Mouse (Mus musculus): ENCODE measurements around the gene Phldb2.

DNA sequence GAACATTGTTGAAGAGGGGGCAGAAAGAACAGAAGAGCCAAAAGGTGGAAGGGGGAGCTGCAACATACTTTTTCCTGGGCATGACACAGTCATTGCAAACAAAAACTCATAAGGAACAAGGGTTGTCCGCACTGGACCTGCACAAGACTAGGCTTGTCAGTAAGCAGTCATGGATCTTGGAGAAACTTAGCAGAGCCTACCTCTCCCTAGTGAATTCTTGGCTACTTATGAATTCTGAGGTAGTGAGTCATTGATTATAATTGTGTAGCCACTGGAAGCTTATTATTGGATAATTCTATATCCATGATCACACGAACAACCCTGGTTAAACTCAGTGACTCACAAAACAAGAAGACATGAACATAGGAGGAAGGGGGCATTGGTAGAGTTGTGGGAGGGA, 7.1 kb downstream of the Phldb2 start:
- TF ChIP-seq SIN3A (IDR thresholded peaks at IDR 0.05; ENCODE audit: low read length) (no peak), ZNF384 (IDR thresholded peaks at IDR 0.05; ENCODE audit: low read depth, low read length) (no peak), UBTF (IDR thresholded peaks at IDR 0.05; ENCODE audit: low read depth, low read length) (no peak), POLR2AphosphoS2 (IDR thresholded peaks at IDR 0.05; ENCODE audit: low read depth, low read length) (no peak), POLR2A (IDR thresholded peaks at IDR 0.05; ENCODE audit: low read depth, low read length) (no peak), CTCF (conservative IDR thresholded peaks at IDR 0.05 in 1 of 2, IDR thresholded peaks at IDR 0.05 in 1 of 2; ENCODE audit: low read depth in 2 of 2, low read length in 2 of 2) (no peak), MEF2A (IDR thresholded peaks at IDR 0.05; ENCODE audit: borderline replicate concordance, low read depth, low read length) (no peak), EP300 (IDR thresholded peaks at IDR 0.05; ENCODE audit: low read length) (no peak), KAT2A (IDR thresholded peaks at IDR 0.05; ENCODE audit: insufficient replicate concordance, low read length) (no peak), USF1 (IDR thresholded peaks at IDR 0.05; ENCODE audit: low read depth, low read length) (no peak), MAX (IDR thresholded peaks at IDR 0.05; ENCODE audit: low read length) (no peak), TCF12 (IDR thresholded peaks at IDR 0.05; ENCODE audit: low read depth, low read length) (no peak), HCFC1 (IDR thresholded peaks at IDR 0.05; ENCODE audit: low read depth, low read length) (no peak), CHD1 (IDR thresholded peaks at IDR 0.05; ENCODE audit: low read depth, low read length) (no peak)
